Mouse (Mus musculus) neural tube, embryonic 14.5 days (tissue): Measurements from ENCODE around the gene Tenm2. TPM values are rescaled to one million over a fixed set of nuclear protein-coding genes. Genes with fewer than 3 reads are reported as not detected.

Experiments
- ATAC-seq: fragments of 200-750 bp; cut with Nextera tagmentation; 2 replicates; pipeline ENCODE4 v1.8.0; 2017; ENCODE audit warnings: low read depth, mild to moderate bottlenecking, moderate TSS enrichment, moderate library complexity
- H3K27ac ChIP-seq: fragments of 300-500 bp; sonication (generic); 2 replicates; pipeline ENCODE4 v1.5.1; 2014; ENCODE audit warnings: low read depth, mild to moderate bottlenecking, control low read depth, low read length, moderate library complexity, mixed read lengths
- H3K27me3 ChIP-seq: fragments of 300-500 bp; sonication (generic); 2 replicates; pipeline ENCODE4 v1.6.1; 2014; ENCODE audit warnings: low read length; ENCODE audit not compliant: control insufficient read depth, insufficient read depth
- H3K36me3 ChIP-seq: fragments of 300-500 bp; sonication (generic); 2 replicates; pipeline ENCODE4 v1.6.1; 2014; ENCODE audit warnings: low read length, mixed read lengths; ENCODE audit not compliant: control insufficient read depth, insufficient read depth
- H3K4me1 ChIP-seq: fragments of 300-500 bp; sonication (generic); 2 replicates; pipeline ENCODE4 v1.6.1; 2014; ENCODE audit warnings: low read length; ENCODE audit not compliant: control insufficient read depth, insufficient read depth
- H3K4me2 ChIP-seq: fragments of 300-500 bp; sonication (generic); 2 replicates; pipeline ENCODE4 v1.6.1; 2014; ENCODE audit warnings: mild to moderate bottlenecking, low read depth, low read length, control low read depth
- H3K4me3 ChIP-seq: fragments of 300-500 bp; sonication (generic); 2 replicates; pipeline ENCODE4 v1.5.1; 2014; ENCODE audit warnings: low read depth, low read length, control low read depth, mixed read lengths
- H3K9ac ChIP-seq: fragments of 300-500 bp; sonication (generic); replicated peaks from 2 replicates; pipeline ENCODE4 v1.6.1; 2014; ENCODE audit warnings: low read depth, mild to moderate bottlenecking, control low read depth, low read length, mixed read lengths
- H3K9me3 ChIP-seq: fragments of 300-500 bp; sonication (generic); 2 replicates; pipeline ENCODE4 v1.6.1; 2016; ENCODE audit warnings: low read length; ENCODE audit not compliant: control insufficient read depth
- WGBS: fragments of 180-500 bp; shearing (Covaris S2); extraction: QIAGEN DNeasy Blood & Tissue Kit; methylation state at CpG from one replicate; pipeline ENCODE4 v1.1.7; 2014; 5-methylcytosine and 5-hydroxymethylcytosine counted together
- polyA plus RNA-seq: library from polyadenylated mRNA; unstranded; fragments of >200 nt; fragmentation: Nextera tagmentation; extraction: Ambion mirVana; gene quantifications from 2 replicates; pipeline ENCODE4 v1.2.1, GENCODE M21; 2014

Gene Tenm2
- polyA plus RNA-seq, 1 experiment from 2014 or later = 32.2 TPM

- no peak overlapping the region for H3K4me2 ChIP-seq
- no peak overlapping the region for H3K27ac ChIP-seq
- no peaks in the 10 kb centered on the region for H3K27me3 ChIP-seq
- H3K36me3 ChIP-seq = no peaks in the 10 kb centered on the region
- ATAC-seq = no peak
- H3K9me3 ChIP-seq = no peaks in the 10 kb centered on the region
- no peaks in the 10 kb centered on the region for H3K4me1 ChIP-seq
- no peak overlapping the region for H3K4me3 ChIP-seq
- no peak overlapping the region for H3K9ac ChIP-seq
- 86% methylated on average over 2 of the region's 2 CpGs for WGBS
These were observed 532.9 kb downstream of the Tenm2 start for GRCm38 (mm10) chr11:36702881-36703280.

GRCm38 (mm10) chr11:36700951-36701350 is 534.8 kb downstream of the Tenm2 start:
- Histone ChIP-seq H3K9ac (no peak overlapping the region), H3K4me2 (no peak overlapping the region), H3K9me3 (no peaks in the 10 kb centered on the region), H3K36me3 (no peaks in the 10 kb centered on the region), H3K27ac (no peak overlapping the region), H3K4me3 (no peak overlapping the region), H3K4me1 (no peaks in the 10 kb centered on the region; the same call in 1 of the 2 replicates), H3K27me3 (no peaks in the 10 kb centered on the region)
- 81% methylated on average over 3 of the region's 3 CpGs for WGBS
- ATAC-seq = no peak

GRCm38 (mm10) chr11:36700131-36700530 is 535.6 kb downstream of the Tenm2 start:
- Histone ChIP-seq H3K4me1 (no peaks in the 10 kb centered on the region; the same call in 1 of the 2 replicates), H3K9ac (no peak overlapping the region), H3K9me3 (no peaks in the 10 kb centered on the region), H3K27me3 (no peaks in the 10 kb centered on the region), H3K27ac (no peak overlapping the region), H3K36me3 (no peaks in the 10 kb centered on the region), H3K4me3 (no peak overlapping the region), H3K4me2 (no peak overlapping the region)
- ATAC-seq = no peak
- 64% methylated on average over 6 of the region's 6 CpGs for WGBS

- H3K4me2 ChIP-seq = no peak overlapping the region
- no peak overlapping the region for H3K27ac ChIP-seq
- no peak for ATAC-seq
- H3K9ac ChIP-seq = no peak overlapping the region
- H3K9me3 ChIP-seq = no peaks in the 10 kb centered on the region
- H3K4me3 ChIP-seq = no peak overlapping the region
- no peaks in the 10 kb centered on the region; the same call in 1 of the 2 replicates for H3K4me1 ChIP-seq
- H3K36me3 ChIP-seq = no peaks in the 10 kb centered on the region
- H3K27me3 ChIP-seq = no peaks in the 10 kb centered on the region
- 25% methylated on average over 7 of the region's 7 CpGs for WGBS
These were observed 537.5 kb downstream of the Tenm2 start for GRCm38 (mm10) chr11:36698268-36698667.

GRCm38 (mm10) chr11:36697816-36698215 is 537.9 kb downstream of the Tenm2 start:
- Histone ChIP-seq H3K27me3 (no peaks in the 10 kb centered on the region), H3K4me1 (no peaks in the 10 kb centered on the region; the same call in 1 of the 2 replicates), H3K4me2 (no peak overlapping the region), H3K27ac (no peak overlapping the region), H3K36me3 (no peaks in the 10 kb centered on the region), H3K4me3 (no peak overlapping the region), H3K9ac (no peak overlapping the region), H3K9me3 (no peaks in the 10 kb centered on the region)
- ATAC-seq = no peak
- WGBS = 65% methylated on average over 8 of the region's 8 CpGs

- no peaks in the 10 kb centered on the region for H3K27me3 ChIP-seq
- H3K4me1 ChIP-seq = no peaks in the 10 kb centered on the region; the same call in 1 of the 2 replicates
- no peaks in the 10 kb centered on the region for H3K9me3 ChIP-seq
- no peak overlapping the region for H3K4me3 ChIP-seq
- ATAC-seq = peak; percentile 86
- no peaks in the 10 kb centered on the region for H3K36me3 ChIP-seq
- no peak overlapping the region for H3K27ac ChIP-seq
- no peak overlapping the region for H3K4me2 ChIP-seq
- H3K9ac ChIP-seq = no peak overlapping the region
- WGBS = 12% methylated on average over 10 of the region's 10 CpGs
These were observed 538.6 kb downstream of the Tenm2 start for GRCm38 (mm10) chr11:36697021-36697639.

- H3K36me3 ChIP-seq = no peaks in the 10 kb centered on the region
- H3K27me3 ChIP-seq = no peaks in the 10 kb centered on the region
- no peak for ATAC-seq
- no peak overlapping the region for H3K27ac ChIP-seq
- H3K4me2 ChIP-seq = no peak overlapping the region
- H3K4me1 ChIP-seq = no peaks in the 10 kb centered on the region; the same call in 1 of the 2 replicates
- no peak overlapping the region for H3K4me3 ChIP-seq
- no peak overlapping the region for H3K9ac ChIP-seq
- 70% methylated on average over 8 of the region's 8 CpGs for WGBS
- no peaks in the 10 kb centered on the region for H3K9me3 ChIP-seq
These were observed 541.0 kb downstream of the Tenm2 start for GRCm38 (mm10) chr11:36694810-36695209.

GRCm38 (mm10) chr11:36692637-36693036 is 543.1 kb downstream of the Tenm2 start:
- whole genome bisulfite sequencing = 83% methylated on average over 3 of the region's 3 CpGs
- Histone ChIP-seq H3K9me3 (no peaks in the 10 kb centered on the region), H3K4me2 (no peak overlapping the region), H3K4me1 (no peaks in the 10 kb centered on the region; the same call in 1 of the 2 replicates), H3K27ac (no peak overlapping the region), H3K9ac (no peak overlapping the region), H3K27me3 (no peaks in the 10 kb centered on the region), H3K4me3 (no peak overlapping the region), H3K36me3 (no peaks in the 10 kb centered on the region)
- ATAC-seq = no peak

GRCm38 (mm10) chr11:36690826-36691225 is 544.9 kb downstream of the Tenm2 start:
- Histone ChIP-seq H3K9ac (no peak overlapping the region), H3K4me1 (no peaks in the 10 kb centered on the region), H3K4me2 (no peak overlapping the region), H3K9me3 (no peaks in the 10 kb centered on the region), H3K36me3 (no peaks in the 10 kb centered on the region), H3K4me3 (no peak overlapping the region), H3K27ac (no peak overlapping the region), H3K27me3 (no peaks in the 10 kb centered on the region)
- 72% methylated on average over 6 of the region's 6 CpGs for WGBS
- ATAC-seq = no peak
